Mouse (Mus musculus) limb, embryonic 15.5 days (tissue): ENCODE data around the gene Banf2. TPM values are rescaled to one million over a fixed set of nuclear protein-coding genes. Genes with fewer than 3 reads are reported as not detected.
A peak's percentile ranks its signal among the peaks of the same experiment; 100 is the strongest.

ENCODE experiments used
- ATAC-seq: fragments of 200-750 bp; cut with Nextera tagmentation; 2 replicates; pipeline ENCODE4 v1.8.0; 2017; ENCODE audit warnings: low read depth, moderate TSS enrichment; ENCODE audit not compliant: insufficient number of reproducible peaks, low FRiP score, low TSS enrichment
- H3K27ac ChIP-seq: fragments of 300-500 bp; sonication (generic); 2 replicates; pipeline ENCODE4 v1.5.1; 2015; ENCODE audit warnings: moderate library complexity, mild to moderate bottlenecking, inconsistent platforms
- H3K27me3 ChIP-seq: fragments of 300-500 bp; sonication (generic); 2 replicates; pipeline ENCODE4 v1.6.1; 2015; ENCODE audit warnings: inconsistent platforms
- H3K36me3 ChIP-seq: fragments of 300-500 bp; sonication (generic); 2 replicates; pipeline ENCODE4 v1.6.1; 2015; ENCODE audit warnings: inconsistent platforms
- H3K4me1 ChIP-seq: fragments of 300-500 bp; sonication (generic); 2 replicates; pipeline ENCODE4 v1.6.1; 2015; ENCODE audit warnings: inconsistent platforms
- H3K4me2 ChIP-seq: fragments of 300-500 bp; sonication (generic); 2 replicates; pipeline ENCODE4 v1.6.1; 2015; ENCODE audit warnings: mild to moderate bottlenecking, inconsistent platforms
- H3K4me3 ChIP-seq: fragments of 300-500 bp; sonication (generic); 2 replicates; pipeline ENCODE4 v1.5.1; 2015; ENCODE audit warnings: mild to moderate bottlenecking, inconsistent platforms
- H3K9ac ChIP-seq: fragments of 300-500 bp; sonication (generic); 2 replicates; pipeline ENCODE4 v1.6.1; 2015; ENCODE audit warnings: inconsistent platforms
- H3K9me3 ChIP-seq: fragments of 300-500 bp; sonication (generic); 2 replicates; pipeline ENCODE4 v1.6.1; 2016; ENCODE audit warnings: inconsistent platforms
- WGBS: fragments of 180-500 bp; shearing (Covaris S2); methylation state at CpG from one replicate; pipeline ENCODE4 v1.1.7; 2015; 5-methylcytosine and 5-hydroxymethylcytosine counted together
- polyA plus RNA-seq: library from polyadenylated mRNA; unstranded; fragments of >200 nt; fragmentation: Nextera tagmentation; extraction: Ambion mirVana; gene quantifications from 2 replicates; pipeline ENCODE4 v1.2.1, GENCODE M21; 2015

Banf2 gene
- polyA plus RNA-seq, 1 experiment from 2014 or later = not detected

- no peaks in the 10 kb centered on the region for H3K9me3 ChIP-seq
- no peak overlapping the region for H3K9ac ChIP-seq
- no peak overlapping the region for H3K4me2 ChIP-seq
- no peak overlapping the region for H3K4me3 ChIP-seq
- no peaks in the 10 kb centered on the region for H3K27me3 ChIP-seq
- H3K4me1 ChIP-seq = peaks cover 10% of the 10 kb centered on the region
- no peak overlapping the region for H3K27ac ChIP-seq
- no peak for ATAC-seq
- 62% methylated on average over 7 of the region's 7 CpGs for WGBS
- no peaks in the 10 kb centered on the region for H3K36me3 ChIP-seq
These were observed 79.1 kb downstream of the Banf2 start for GRCm38 (mm10) chr2:144111966-144112365.

- Histone ChIP-seq H3K27ac (no peak overlapping the region), H3K4me2 (no peak overlapping the region), H3K27me3 (no peaks in the 10 kb centered on the region), H3K4me3 (no peak overlapping the region), H3K36me3 (no peaks in the 10 kb centered on the region), H3K9ac (no peak overlapping the region), H3K9me3 (no peaks in the 10 kb centered on the region), H3K4me1 (peaks cover 10% of the 10 kb centered on the region)
- WGBS = 72% methylated on average over 5 of the region's 5 CpGs
- no peak for ATAC-seq
These were observed 79.8 kb downstream of the Banf2 start for GRCm38 (mm10) chr2:144112666-144113065.

GRCm38 (mm10) chr2:144118061-144118460 lies 85.2 kb downstream of the Banf2 start:
- no peaks in the 10 kb centered on the region for H3K27me3 ChIP-seq
- H3K4me1 ChIP-seq = peaks cover 23% of the 10 kb centered on the region
- H3K9me3 ChIP-seq = no peaks in the 10 kb centered on the region
- no peak for ATAC-seq
- H3K36me3 ChIP-seq = no peaks in the 10 kb centered on the region
- no peak overlapping the region for H3K4me2 ChIP-seq
- H3K27ac ChIP-seq = no peak overlapping the region
- WGBS = 60% methylated on average over 2 of the region's 2 CpGs
- no peak overlapping the region for H3K4me3 ChIP-seq
- no peak overlapping the region for H3K9ac ChIP-seq

DNA sequence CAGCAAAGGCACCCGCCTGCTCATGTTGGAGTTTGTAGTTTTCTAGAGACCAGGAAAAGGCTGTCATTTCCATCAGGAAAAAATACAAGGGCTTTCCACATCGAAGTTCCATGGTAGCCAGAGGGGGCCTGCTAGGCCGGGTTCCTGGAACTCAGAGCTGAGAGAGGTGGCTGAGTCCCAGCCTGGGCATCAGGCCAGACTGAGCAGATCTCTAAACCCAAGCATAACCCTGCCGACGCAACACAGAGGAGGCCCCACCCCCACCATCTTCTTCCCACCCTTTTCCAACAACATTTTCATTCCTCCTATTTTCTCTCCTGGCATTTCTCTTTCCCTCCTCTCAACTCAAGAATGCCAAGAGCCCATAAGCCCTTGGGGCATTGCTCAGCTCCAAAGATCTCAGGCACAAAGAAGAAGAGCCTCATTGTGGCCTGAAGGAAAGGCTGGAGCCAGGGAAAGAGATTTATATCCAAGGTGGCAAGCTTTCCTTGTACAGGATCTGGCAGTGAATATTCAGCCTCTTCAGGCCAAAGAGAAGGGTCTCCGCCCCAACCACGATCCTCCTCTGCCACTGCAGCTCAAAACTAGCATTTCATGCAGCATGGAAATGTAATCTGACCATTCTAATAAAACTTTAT lies 87.4 kb downstream of the Banf2 start:
- Histone ChIP-seq H3K36me3 (no peaks in the 10 kb centered on the region), H3K27ac (peak overlapping the region; percentile 67), H3K4me3 (no peak overlapping the region), H3K27me3 (no peaks in the 10 kb centered on the region), H3K9ac (no peak overlapping the region), H3K4me2 (no peak overlapping the region), H3K9me3 (no peaks in the 10 kb centered on the region), H3K4me1 (peaks cover 32% of the 10 kb centered on the region)
- no peak for ATAC-seq
- WGBS = 43% methylated on average over 7 of the region's 7 CpGs

DNA sequence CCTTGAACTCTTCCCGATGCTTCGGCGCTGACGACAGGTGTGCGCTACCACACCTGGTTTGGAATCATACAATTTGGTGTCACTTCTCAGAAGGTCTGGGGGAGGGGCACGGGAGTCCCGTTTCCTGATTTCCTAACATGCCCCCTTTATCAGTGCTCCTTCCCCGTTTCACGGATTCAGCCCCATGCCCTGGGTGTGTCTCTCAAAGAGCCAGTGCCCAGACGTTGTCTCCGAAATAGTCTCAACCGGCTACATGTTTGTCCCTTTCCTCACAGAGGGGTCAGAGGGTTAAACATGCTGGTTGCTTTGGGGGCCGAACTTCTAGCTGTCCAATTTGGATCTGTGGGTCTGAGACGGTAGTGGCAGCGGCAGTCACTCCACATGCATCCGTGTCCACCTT lies 89.2 kb downstream of the Banf2 start:
- 95% methylated on average over 16 of the region's 16 CpGs for WGBS
- H3K27ac ChIP-seq = no peak overlapping the region

More for the DNA sequence above, 89.2 kb downstream of the Banf2 start:
- H3K36me3 ChIP-seq = no peaks in the 10 kb centered on the region
- H3K27me3 ChIP-seq = no peaks in the 10 kb centered on the region
- no peaks in the 10 kb centered on the region for H3K9me3 ChIP-seq
- no peak overlapping the region for H3K9ac ChIP-seq
- H3K4me1 ChIP-seq = peaks cover 32% of the 10 kb centered on the region
- no peak overlapping the region for H3K4me3 ChIP-seq
- H3K4me2 ChIP-seq = no peak overlapping the region
- no peak for ATAC-seq

Other genes starting within 250 kb of the Banf2 start
- 2.8 and 2.9 TPM in 2 replicates for gene Bfsp1, start 169.9 kb upstream of the Banf2 start, polyA plus RNA-seq
- gene Dstn, start 117.7 kb upstream of the Banf2 start, polyA plus RNA-seq = 458 and 484 TPM in 2 replicates
- 150 and 152 TPM in 2 replicates for gene Rrbp1, start 21.8 kb upstream of the Banf2 start, polyA plus RNA-seq
- 18.7 and 19.4 TPM in 2 replicates for gene Mgme1, start 237.6 kb downstream of the Banf2 start, polyA plus RNA-seq
- 107 and 120 TPM in 2 replicates for gene Snx5, start 237.8 kb downstream of the Banf2 start, polyA plus RNA-seq